Mouse (Mus musculus) myocyte (in vitro differentiated cells): ENCODE measurements around the gene Gm28635.

Experiments used
- CEBPB ChIP-seq: IDR thresholded peaks from 2 replicates; pipeline ENCODE4 v1.6.1; 2011; ENCODE audit warnings: mild to moderate bottlenecking, moderate library complexity; ENCODE audit not compliant: poor library complexity, insufficient read depth, severe bottlenecking
- E2F4 ChIP-seq: IDR thresholded peaks from one replicate; pipeline ENCODE4 v1.6.1; 2011; ENCODE audit warnings: mild to moderate bottlenecking, control low read depth, moderate library complexity; ENCODE audit not compliant: insufficient read depth
- MAX ChIP-seq: IDR thresholded peaks from one replicate; pipeline ENCODE4 v1.6.1; 2011; ENCODE audit warnings: low read depth, mild to moderate bottlenecking, control low read depth
- MYOD1 ChIP-seq, 3 experiments: IDR thresholded peaks; one replicate each; pipeline ENCODE4 v1.6.1; 2011; ENCODE audit warnings: control low read depth in 2 of 3, low read depth in 2 of 3, mild to moderate bottlenecking in 2 of 3, moderate library complexity in 1 of 3; ENCODE audit not compliant: insufficient read length in 2 of 3, control insufficient read depth in 1 of 3
- MYOG ChIP-seq, 3 experiments: IDR thresholded peaks; one replicate each; pipeline ENCODE4 v1.6.1; 2011; ENCODE audit warnings: control low read depth in 2 of 3, low read depth in 2 of 3, mild to moderate bottlenecking in 2 of 3; ENCODE audit not compliant: insufficient read length in 2 of 3, control insufficient read depth in 1 of 3, insufficient read depth in 1 of 3
- POLR2A ChIP-seq: IDR thresholded peaks from one replicate; pipeline ENCODE4 v1.6.1; 2011; ENCODE audit warnings: low read depth, mild to moderate bottlenecking, control low read depth, moderate library complexity; ENCODE audit not compliant: insufficient read length
- POLR2AphosphoS2 ChIP-seq: IDR thresholded peaks from one replicate; pipeline ENCODE4 v1.6.1; 2011; ENCODE audit warnings: low read depth, control low read depth; ENCODE audit not compliant: insufficient read length
- SRF ChIP-seq: IDR thresholded peaks from one replicate; pipeline ENCODE4 v1.6.1; 2011; ENCODE audit warnings: low read depth; ENCODE audit not compliant: control insufficient read depth, insufficient read length
- TCF12 ChIP-seq: IDR thresholded peaks from one replicate; pipeline ENCODE4 v1.6.1; 2011; ENCODE audit warnings: mild to moderate bottlenecking, control low read depth; ENCODE audit not compliant: poor library complexity, insufficient read depth, severe bottlenecking
- USF1 ChIP-seq: IDR thresholded peaks from one replicate; pipeline ENCODE4 v1.6.1; 2011; ENCODE audit warnings: low read depth, mild to moderate bottlenecking, control low read depth, moderate library complexity

- TF ChIP-seq MYOD1 (IDR thresholded peaks at IDR 0.05; ENCODE audit: control insufficient read depth in 1 of 3, insufficient read length in 2 of 3, low read depth in 2 of 3): no peak
- TF ChIP-seq USF1: no peak
- no peak for TF ChIP-seq CEBPB
- no peak for TF ChIP-seq POLR2A
- TF ChIP-seq MAX: no peak
- no peak for TF ChIP-seq TCF12
- no peak for TF ChIP-seq SRF
- TF ChIP-seq MYOG (IDR thresholded peaks at IDR 0.05; ENCODE audit: control insufficient read depth in 1 of 3, insufficient read depth in 1 of 3, insufficient read length in 2 of 3, low read depth in 2 of 3): no peak
- no peak for TF ChIP-seq E2F4
- TF ChIP-seq POLR2AphosphoS2: no peak
Observed at GRCm38 (mm10) chr2:84647051-84647568, 30.7 kb downstream of the Gm28635 start.
